Mouse (Mus musculus) liver, postnatal 0 days (tissue): ENCODE data around the gene Heatr3. TPM values are rescaled to one million over a fixed set of nuclear protein-coding genes. Genes with fewer than 3 reads are reported as not detected.

Experiments used
- ATAC-seq: fragments of 200-750 bp; cut with Nextera tagmentation; 2 replicates; pipeline ENCODE4 v1.8.0; 2017; ENCODE audit warnings: mild to moderate bottlenecking, moderate library complexity
- DNase-seq: peaks from one replicate; pipeline ENCODE4 v3.0.0-alpha.2; 2016
- H3K27ac ChIP-seq: fragments of 300-500 bp; sonication (generic); 2 replicates; pipeline ENCODE4 v1.5.1; 2014; ENCODE audit warnings: antibody characterized with exemption, moderate library complexity, mild to moderate bottlenecking, low read depth
- H3K27me3 ChIP-seq: fragments of 300-500 bp; sonication (generic); 2 replicates; pipeline ENCODE4 v1.6.1; 2014; ENCODE audit warnings: low read length, control low read depth, mixed read lengths; ENCODE audit not compliant: insufficient read depth
- H3K36me3 ChIP-seq: fragments of 300-500 bp; sonication (generic); replicated peaks from 2 replicates; pipeline ENCODE4 v1.6.1; 2014; ENCODE audit warnings: mild to moderate bottlenecking, control low read depth, low read length, moderate library complexity, mixed read lengths; ENCODE audit not compliant: insufficient read depth
- H3K4me1 ChIP-seq: fragments of 300-500 bp; sonication (generic); 2 replicates; pipeline ENCODE4 v1.6.1; 2014; ENCODE audit warnings: antibody characterized with exemption, mild to moderate bottlenecking, control low read depth; ENCODE audit not compliant: insufficient read depth
- H3K4me2 ChIP-seq: fragments of 300-500 bp; sonication (generic); 2 replicates; pipeline ENCODE4 v1.6.1; 2014; ENCODE audit warnings: low read depth, mild to moderate bottlenecking, low read length, moderate library complexity, mixed read lengths
- H3K4me3 ChIP-seq: fragments of 300-500 bp; sonication (generic); 2 replicates; pipeline ENCODE4 v1.5.1; 2014; ENCODE audit warnings: low read depth, low read length
- H3K9ac ChIP-seq: fragments of 300-500 bp; sonication (generic); replicated peaks from 2 replicates; pipeline ENCODE4 v1.6.1; 2014; ENCODE audit warnings: mild to moderate bottlenecking, moderate library complexity
- H3K9me3 ChIP-seq: fragments of 300-500 bp; sonication (generic); 2 replicates; pipeline ENCODE4 v1.6.1; 2016; ENCODE audit warnings: mild to moderate bottlenecking, control low read depth, low read length, mixed read lengths
- CTCF ChIP-seq: sonication (generic); IDR thresholded peaks from 2 replicates; pipeline ENCODE4 v1.5.1; 2016; ENCODE audit warnings: antibody characterized with exemption, low read depth
- EP300 ChIP-seq: IDR thresholded peaks from 2 replicates; pipeline ENCODE4 v1.6.1; 2016; ENCODE audit warnings: antibody characterized with exemption, low read depth, mild to moderate bottlenecking
- WGBS: fragments of 180-500 bp; shearing (Covaris S2); extraction: QIAGEN DNeasy Blood & Tissue Kit; methylation state at CpG from one replicate; pipeline ENCODE4 v1.1.7; 2014; ENCODE audit not compliant: insufficient replicate concordance; 5-methylcytosine and 5-hydroxymethylcytosine counted together
- polyA plus RNA-seq: library from polyadenylated mRNA; unstranded; fragments of >200 nt; fragmentation: Nextera tagmentation; extraction: Ambion mirVana; gene quantifications from 2 replicates; pipeline ENCODE4 v1.2.1, GENCODE M21; 2015

The Heatr3 gene
- polyA plus RNA-seq, 1 experiment from 2014 or later = 14.1 TPM

DNA sequence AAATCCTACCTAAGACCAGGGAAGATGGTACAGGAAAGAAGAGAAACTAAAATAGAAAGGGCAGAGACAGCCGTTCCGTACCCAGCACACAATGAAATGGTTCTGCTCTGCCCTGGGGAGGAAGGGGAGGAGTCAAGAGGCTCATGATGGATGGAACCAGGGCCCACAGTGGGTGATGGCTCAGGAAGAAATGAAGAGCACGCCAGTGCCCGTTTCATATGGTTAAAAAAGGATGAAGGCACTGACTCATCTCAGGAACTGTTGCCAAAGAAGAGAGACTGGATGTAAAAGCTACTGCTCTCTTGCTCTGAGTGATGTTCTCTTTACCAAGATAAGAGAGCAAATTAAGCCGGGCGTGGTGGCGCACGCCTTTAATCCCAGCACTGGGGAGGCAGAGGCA lies 39.6 kb downstream of the Heatr3 start:
- Histone ChIP-seq H3K27ac (no peak overlapping the region), H3K4me2 (no peak overlapping the region), H3K9me3 (no peaks in the 10 kb centered on the region), H3K27me3 (no peaks in the 10 kb centered on the region), H3K4me1 (no peaks in the 10 kb centered on the region), H3K36me3 (peaks cover 2% of the 10 kb centered on the region; the same call in 1 of the 2 replicates), H3K4me3 (no peak overlapping the region), H3K9ac (no peak overlapping the region)
- DNase-seq = no peak
- no peak for ATAC-seq
- TF ChIP-seq CTCF (no peak), EP300 (no peak)
- 75% methylated on average over 8 of the region's 8 CpGs for WGBS

DNA sequence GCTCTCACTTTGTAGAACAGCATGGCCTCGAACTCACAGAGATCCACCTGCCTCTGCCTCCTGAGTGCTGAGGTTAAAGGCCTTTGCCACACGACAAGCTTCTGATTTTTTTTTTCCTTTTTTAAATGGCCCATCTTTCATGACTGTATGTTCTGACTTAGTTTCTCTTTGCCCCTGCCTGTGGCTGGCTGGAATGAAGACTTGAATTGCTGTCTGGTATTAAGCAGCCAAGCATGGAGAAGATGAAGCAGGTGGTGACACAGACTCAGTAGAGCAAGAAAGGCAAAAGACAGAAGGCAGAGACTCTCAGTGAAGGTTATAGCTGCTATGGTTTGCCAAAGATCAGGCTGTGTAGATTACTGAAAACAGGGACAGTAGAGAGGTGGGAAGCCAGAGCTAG lies 45.5 kb downstream of the Heatr3 start:
- H3K9ac ChIP-seq = no peak overlapping the region
- no peak for TF ChIP-seq CTCF
- TF ChIP-seq EP300 = no peak
- H3K27ac ChIP-seq = no peak overlapping the region
- 76% methylated on average over 2 of the region's 2 CpGs for WGBS
- no peak for ATAC-seq
- H3K4me2 ChIP-seq = no peak overlapping the region
- no peaks in the 10 kb centered on the region for H3K9me3 ChIP-seq
- no peaks in the 10 kb centered on the region for H3K27me3 ChIP-seq
- no peaks in the 10 kb centered on the region for H3K4me1 ChIP-seq
- DNase-seq = no peak
- H3K4me3 ChIP-seq = no peak overlapping the region
- H3K36me3 ChIP-seq = no peaks in the 10 kb centered on the region

DNA sequence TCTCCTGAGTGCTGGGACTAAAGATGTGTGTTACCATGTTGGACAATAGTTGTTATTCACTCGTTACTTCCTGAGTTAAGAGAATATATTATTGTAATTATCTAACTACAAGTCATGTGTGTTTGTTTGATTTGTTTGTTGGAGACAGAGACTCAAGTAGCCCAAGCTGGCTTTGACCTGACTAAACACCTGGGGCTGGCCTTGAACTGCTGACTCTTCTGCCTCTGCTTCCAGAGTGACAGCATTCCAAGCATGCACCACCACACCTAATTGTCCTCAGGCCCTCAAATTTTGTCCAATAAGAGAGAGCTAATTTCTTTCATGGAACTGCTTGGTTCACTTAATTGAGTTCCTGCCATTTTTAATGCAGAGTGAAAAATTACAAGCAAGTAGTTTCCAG lies 47.3 kb downstream of the Heatr3 start:
- Histone ChIP-seq H3K9me3 (no peaks in the 10 kb centered on the region), H3K27me3 (no peaks in the 10 kb centered on the region), H3K4me1 (no peaks in the 10 kb centered on the region), H3K4me2 (no peak overlapping the region), H3K9ac (no peak overlapping the region), H3K36me3 (no peaks in the 10 kb centered on the region), H3K4me3 (no peak overlapping the region), H3K27ac (no peak overlapping the region)
- ATAC-seq = no peak
- 73% methylated on average over 1 of the region's 1 CpGs for WGBS
- TF ChIP-seq EP300 (no peak), CTCF (no peak)
- no peak for DNase-seq

DNA sequence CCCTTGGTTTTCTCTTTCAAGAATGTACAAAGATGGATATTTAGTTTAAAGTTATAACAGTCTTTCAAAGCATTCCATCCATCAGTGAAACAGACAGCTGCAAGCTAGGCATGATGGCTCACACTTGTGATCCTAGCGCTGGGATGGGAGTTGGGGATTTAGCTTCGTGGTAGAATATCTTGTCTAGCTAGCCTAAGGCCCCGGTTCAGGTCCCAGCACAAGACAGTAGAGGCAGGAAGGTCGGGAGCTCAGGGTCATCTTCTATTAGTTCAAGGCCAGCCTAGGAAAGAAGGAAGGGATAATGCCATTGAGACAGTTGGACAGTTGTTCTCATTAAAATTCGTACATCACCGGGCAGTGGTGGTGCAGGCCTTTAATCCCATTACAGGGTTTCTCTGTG lies 48.1 kb downstream of the Heatr3 start:
- no peak for ATAC-seq
- Histone ChIP-seq H3K9me3 (no peaks in the 10 kb centered on the region), H3K4me1 (no peaks in the 10 kb centered on the region), H3K27me3 (no peaks in the 10 kb centered on the region), H3K36me3 (no peaks in the 10 kb centered on the region), H3K4me2 (no peak overlapping the region), H3K27ac (no peak overlapping the region), H3K9ac (no peak overlapping the region), H3K4me3 (no peak overlapping the region)
- no peak for DNase-seq
- TF ChIP-seq CTCF (no peak), EP300 (no peak)
- WGBS = 76% methylated on average over 6 of the region's 6 CpGs

DNA sequence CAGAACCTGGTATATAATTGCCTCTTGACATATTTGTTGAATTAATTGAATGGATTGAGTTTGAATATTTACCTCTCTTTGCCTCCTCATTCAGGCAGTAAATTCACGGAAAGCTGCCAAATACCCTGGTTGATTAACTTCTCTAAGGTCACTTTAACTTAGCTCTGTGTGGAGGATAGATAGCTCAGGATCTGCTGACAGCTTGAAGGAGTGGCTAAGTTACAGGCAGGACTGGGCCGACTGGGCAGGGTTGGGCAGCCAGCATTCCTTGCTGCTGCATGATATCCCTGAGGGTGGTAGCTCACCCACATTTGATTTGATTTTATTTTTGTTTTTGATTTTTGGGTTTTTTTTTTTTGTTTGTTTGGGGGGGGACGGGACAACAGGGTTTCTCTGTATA lies 59.7 kb downstream of the Heatr3 start:
- Histone ChIP-seq H3K9me3 (no peaks in the 10 kb centered on the region), H3K27me3 (no peaks in the 10 kb centered on the region), H3K4me1 (peaks cover 14% of the 10 kb centered on the region)

GRCm38 (mm10) chr8:88198551-88198944 lies 60.9 kb downstream of the Heatr3 start:
- Histone ChIP-seq H3K27me3 (no peaks in the 10 kb centered on the region), H3K4me1 (peaks cover 15% of the 10 kb centered on the region), H3K27ac (peak overlapping the region; percentile 99), H3K9ac (peak overlapping the region; percentile 91), H3K9me3 (no peaks in the 10 kb centered on the region), H3K4me2 (peak overlapping the region; percentile 97), H3K4me3 (peak overlapping the region; percentile 86), H3K36me3 (no peaks in the 10 kb centered on the region)
- DNase-seq (peak; percentile 58), ATAC-seq (no peak)
- WGBS = under 1% methylated on average over 10 of the region's 10 CpGs
- no peak for TF ChIP-seq EP300
- no peak for TF ChIP-seq CTCF

More for the DNA sequence above, 59.7 kb downstream of the Heatr3 start:
- no peak for ATAC-seq
- no peak overlapping the region for H3K4me3 ChIP-seq
- H3K36me3 ChIP-seq = no peaks in the 10 kb centered on the region
- WGBS = 54% methylated on average over 3 of the region's 3 CpGs
- no peak overlapping the region for H3K4me2 ChIP-seq
- H3K9ac ChIP-seq = no peak overlapping the region
- no peak for TF ChIP-seq CTCF
- no peak for TF ChIP-seq EP300
- H3K27ac ChIP-seq = no peak overlapping the region
- DNase-seq = no peak

DNA sequence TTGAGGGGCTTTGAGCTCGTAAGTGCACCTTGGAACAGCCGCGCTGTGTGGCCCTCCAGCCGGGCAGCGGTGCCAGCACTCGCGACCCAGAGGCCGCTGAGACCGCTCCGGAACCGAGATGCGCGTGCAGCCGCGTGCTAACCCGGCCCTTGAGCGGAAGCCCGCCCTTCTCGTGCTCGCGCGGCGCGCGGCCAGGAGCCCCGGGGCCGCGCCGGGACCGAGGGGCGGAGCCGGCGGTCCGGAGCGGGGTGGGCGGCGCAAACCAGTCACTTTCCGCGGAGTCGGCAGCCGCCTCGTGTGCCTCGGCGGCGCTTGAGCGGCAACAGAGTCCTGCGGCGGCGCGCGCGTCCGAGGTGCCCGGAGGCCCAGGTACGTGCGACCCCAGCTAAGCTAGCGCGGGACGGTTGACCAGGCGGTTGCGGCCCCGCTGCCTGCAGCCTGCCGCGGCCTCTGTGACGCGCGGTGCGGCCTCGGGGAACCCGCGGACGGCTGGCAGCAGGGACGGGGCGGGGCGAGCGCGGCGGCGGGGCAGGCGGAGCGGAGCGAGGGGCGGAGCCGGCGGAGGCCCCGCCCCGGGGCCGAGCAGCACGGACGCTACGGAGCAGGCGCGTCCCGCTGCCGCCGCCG lies 61.4 kb downstream of the Heatr3 start, which contains the start of gene Tent4b:
Tent4b (plus strand) TSS at position 269 of the 627 bp plus-strand sequence.
- Histone ChIP-seq H3K4me2 (peak within 1 kb of the TSS; percentile 97), H3K27me3 (no peaks in the 10 kb centered on the region), H3K4me3 (peak within 1 kb of the TSS; percentile 86), H3K27ac (peak within 1 kb of the TSS; percentile 99), H3K9me3 (no peaks in the 10 kb centered on the region), H3K4me1 (peaks cover 20% of the 10 kb centered on the region), H3K9ac (peak within 1 kb of the TSS; percentile 91), H3K36me3 (no peaks in the 10 kb centered on the region)
- no peak for TF ChIP-seq EP300
- no peak for TF ChIP-seq CTCF
- ATAC-seq (peak; percentile 93), DNase-seq (peak; percentile 95)
- WGBS = 1% methylated on average over 67 of the region's 97 CpGs
